Mouse (Mus musculus): ENCODE data around the gene Prrt1. TPM values are rescaled to one million over a fixed set of nuclear protein-coding genes. Genes with fewer than 3 reads are reported as not detected.
A peak's percentile ranks its signal among the peaks of the same experiment; 100 is the strongest.

Gene Prrt1
- polyA plus RNA-seq, 1 experiment from 2014 or later = 0.11 TPM

DNA sequence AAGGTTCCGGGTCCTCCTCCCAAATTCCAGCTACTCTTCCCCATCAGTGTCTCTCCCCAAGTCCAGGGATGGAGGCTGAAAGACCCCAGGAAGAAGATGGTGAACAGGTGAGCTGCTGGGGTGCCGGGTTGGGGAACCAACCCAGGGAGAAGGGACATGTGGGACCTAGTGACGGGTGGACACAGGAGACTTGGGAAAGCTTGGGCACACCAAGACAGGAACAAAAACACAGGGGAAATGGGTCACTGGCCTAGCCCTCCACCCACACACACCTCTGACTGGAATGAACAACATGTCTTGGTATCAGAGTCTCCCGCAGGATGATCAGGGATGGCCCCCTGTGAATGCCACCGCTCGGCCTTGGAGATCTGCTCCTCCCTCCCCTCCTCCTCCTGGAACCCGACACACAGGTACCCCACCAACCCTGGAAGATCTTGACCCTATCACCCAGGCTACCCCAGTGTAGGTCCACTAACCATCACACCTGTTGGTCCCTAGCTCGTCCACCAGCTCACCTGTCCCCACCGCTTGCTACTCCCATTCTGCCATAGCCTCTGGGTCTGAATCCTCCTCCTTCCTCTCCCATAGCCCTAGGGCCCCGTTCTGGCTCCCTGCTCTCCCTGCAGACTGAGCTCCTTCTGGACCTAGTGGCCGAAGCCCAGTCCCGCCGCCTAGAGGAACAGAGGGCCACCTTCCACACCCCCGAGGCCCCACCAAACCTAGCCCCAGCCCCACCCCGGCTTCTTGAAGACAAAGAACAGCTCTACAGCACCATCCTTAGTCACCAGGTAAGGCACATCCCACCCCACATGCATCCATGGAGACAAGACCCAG lies 39.0 kb upstream of the Prrt1 start:
- H3K4me3 ChIP-seq = peak overlapping the region; percentile 97
- WGBS = 61% methylated on average over 15 of the region's 15 CpGs
- H3K27ac ChIP-seq = peak overlapping the region; percentile 100
- peaks cover 84% of the 10 kb centered on the region for H3K4me1 ChIP-seq
- H3K9me3 ChIP-seq = no peaks in the 10 kb centered on the region
- DNase-seq (ENCODE audit: low spot score) = no peak
- peaks cover 15% of the 10 kb centered on the region for H3K36me3 ChIP-seq
- H3K27me3 ChIP-seq (ENCODE audit: insufficient read depth, poor library complexity, severe bottlenecking) = no peaks in the 10 kb centered on the region

- Histone ChIP-seq H3K27me3 (ENCODE audit: insufficient read depth, poor library complexity, severe bottlenecking) (no peaks in the 10 kb centered on the region), H3K4me3 (peak within 1 kb of the TSS; percentile 97), H3K36me3 (peaks cover 24% of the 10 kb centered on the region), H3K4me1 (peaks cover 86% of the 10 kb centered on the region), H3K27ac (peak within 1 kb of the TSS; percentile 100), H3K9me3 (no peaks in the 10 kb centered on the region)
- no peak for DNase-seq (ENCODE audit: low spot score)
- WGBS = 4% methylated on average over 21 of the region's 21 CpGs
Measured at GRCm38 (mm10) chr17:34591029-34591993, 38.0 kb upstream of the Prrt1 start, which contains the start of gene Pbx2. Gene Pbx2 (plus strand): TSS chr17:34591266.

GRCm38 (mm10) chr17:34591994-34592375 lies 37.3 kb upstream of the Prrt1 start:
- Histone ChIP-seq H3K27me3 (ENCODE audit: insufficient read depth, poor library complexity, severe bottlenecking) (no peaks in the 10 kb centered on the region), H3K36me3 (peaks cover 24% of the 10 kb centered on the region), H3K4me1 (peaks cover 84% of the 10 kb centered on the region), H3K27ac (peak overlapping the region; percentile 100), H3K9me3 (no peaks in the 10 kb centered on the region), H3K4me3 (peak overlapping the region; percentile 97)
- DNase-seq (ENCODE audit: low spot score) = peak; percentile 97
- WGBS = under 1% methylated on average over 33 of the region's 35 CpGs

DNA sequence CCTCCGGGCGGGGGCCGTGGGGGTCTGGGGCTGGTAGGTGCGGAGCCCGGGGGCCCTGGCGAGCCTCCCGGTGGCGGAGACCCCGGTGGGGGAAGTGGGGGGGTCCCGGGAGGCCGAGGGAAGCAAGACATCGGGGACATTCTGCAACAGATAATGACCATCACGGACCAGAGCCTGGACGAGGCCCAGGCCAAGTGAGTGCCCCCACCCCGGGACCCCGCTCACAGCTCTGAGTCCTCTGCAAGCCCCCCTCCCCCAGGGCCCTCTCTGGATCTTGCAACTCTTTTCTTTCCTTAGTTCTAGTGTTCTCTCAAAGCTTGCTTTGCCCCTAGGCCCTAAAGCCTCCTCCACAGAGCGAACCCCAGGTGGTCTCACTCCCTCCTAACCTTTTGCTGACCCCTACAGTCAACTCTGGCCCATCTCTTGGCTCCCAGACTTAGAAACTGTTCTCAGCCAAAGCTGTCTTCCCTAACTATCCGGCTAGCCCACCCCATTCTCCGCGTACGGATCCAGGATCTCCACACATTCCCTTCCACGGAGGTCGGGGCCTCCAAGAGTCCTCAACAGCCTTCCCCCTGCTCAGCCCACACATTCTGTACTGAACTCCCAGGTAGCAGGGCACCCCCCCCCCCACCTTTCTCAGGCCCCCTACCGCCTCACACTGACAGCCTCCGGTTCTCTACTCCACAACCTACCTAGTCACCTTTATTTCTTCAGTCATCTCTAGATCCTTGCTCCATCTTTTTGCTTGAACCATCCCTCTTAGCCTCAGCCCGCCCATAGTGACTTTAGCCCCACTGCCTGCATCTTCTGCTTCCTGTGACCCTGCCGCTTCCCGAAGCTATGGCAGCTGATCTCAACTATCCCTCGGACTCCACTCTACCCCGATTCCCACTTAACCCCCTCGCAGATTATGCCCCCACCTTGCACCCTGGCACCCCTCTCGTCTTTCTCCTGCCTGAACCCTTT lies 36.5 kb upstream of the Prrt1 start:
- WGBS = 2% methylated on average over 32 of the region's 32 CpGs
- peak overlapping the region; percentile 97 for H3K4me3 ChIP-seq

DNA sequence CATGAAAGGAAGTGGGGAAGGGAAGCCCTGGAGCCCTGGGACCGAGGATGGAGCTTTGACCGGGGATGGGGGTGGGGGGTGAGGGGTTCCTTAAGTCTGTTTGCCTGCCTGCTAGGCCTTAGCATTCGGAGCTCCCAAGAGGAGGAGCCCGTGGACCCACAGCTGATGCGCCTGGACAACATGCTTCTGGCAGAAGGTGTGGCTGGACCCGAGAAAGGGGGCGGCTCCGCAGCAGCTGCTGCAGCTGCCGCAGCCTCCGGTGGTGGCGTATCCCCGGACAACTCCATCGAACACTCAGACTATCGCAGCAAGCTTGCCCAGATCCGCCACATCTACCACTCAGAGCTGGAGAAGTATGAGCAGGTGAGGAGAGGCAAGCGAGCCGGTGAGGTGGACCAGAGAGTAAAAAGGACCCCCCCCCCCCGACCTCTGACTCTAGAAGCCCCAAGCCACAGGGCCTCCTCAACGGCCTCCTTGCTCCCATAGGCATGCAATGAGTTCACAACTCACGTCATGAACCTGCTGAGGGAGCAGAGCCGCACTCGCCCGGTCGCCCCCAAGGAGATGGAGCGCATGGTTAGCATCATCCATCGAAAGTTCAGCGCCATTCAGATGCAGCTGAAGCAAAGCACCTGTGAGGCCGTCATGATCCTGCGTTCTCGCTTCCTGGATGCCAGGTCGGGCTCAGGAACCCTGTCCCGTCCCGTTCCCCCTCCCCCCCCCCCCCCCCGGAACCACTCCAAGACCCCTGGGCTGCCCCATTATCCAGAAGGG lies 35.4 kb upstream of the Prrt1 start:
- H3K27ac ChIP-seq = peak overlapping the region; percentile 100; the same call in 1 of the 2 replicates
- DNase-seq (ENCODE audit: low spot score) = no peak
- H3K4me3 ChIP-seq = peak overlapping the region; percentile 97
- WGBS = 62% methylated on average over 34 of the region's 34 CpGs
- H3K4me1 ChIP-seq = peaks cover 83% of the 10 kb centered on the region
- H3K9me3 ChIP-seq = no peaks in the 10 kb centered on the region
- no peaks in the 10 kb centered on the region for H3K27me3 ChIP-seq (ENCODE audit: insufficient read depth, poor library complexity, severe bottlenecking)
- H3K36me3 ChIP-seq = peaks cover 24% of the 10 kb centered on the region

More for the DNA sequence above, 36.5 kb upstream of the Prrt1 start:
- Histone ChIP-seq H3K27ac (peak overlapping the region; percentile 100), H3K36me3 (peaks cover 24% of the 10 kb centered on the region), H3K4me1 (peaks cover 82% of the 10 kb centered on the region), H3K9me3 (no peaks in the 10 kb centered on the region), H3K27me3 (ENCODE audit: insufficient read depth, poor library complexity, severe bottlenecking) (no peaks in the 10 kb centered on the region)
- no peak for DNase-seq (ENCODE audit: low spot score)

- 76% methylated on average over 8 of the region's 8 CpGs for WGBS
- peaks cover 38% of the 10 kb centered on the region for H3K36me3 ChIP-seq
- peaks cover 76% of the 10 kb centered on the region for H3K4me1 ChIP-seq
- H3K4me3 ChIP-seq = no peak overlapping the region
- DNase-seq (ENCODE audit: low spot score) = no peak
- no peaks in the 10 kb centered on the region for H3K9me3 ChIP-seq
- no peak overlapping the region for H3K27ac ChIP-seq
- no peaks in the 10 kb centered on the region for H3K27me3 ChIP-seq (ENCODE audit: insufficient read depth, poor library complexity, severe bottlenecking)
Measured at GRCm38 (mm10) chr17:34596098-34596497, 33.2 kb upstream of the Prrt1 start.

GRCm38 (mm10) chr17:34597566-34598095 lies 31.7 kb upstream of the Prrt1 start, which contains the start of gene Ager:
Gene Ager (plus strand): TSS chr17:34597862.
- WGBS = 14% methylated on average over 6 of the region's 6 CpGs
- no peaks in the 10 kb centered on the region for H3K9me3 ChIP-seq
- no peak for DNase-seq (ENCODE audit: low spot score)
- peaks cover 78% of the 10 kb centered on the region for H3K4me1 ChIP-seq
- no peaks in the 10 kb centered on the region for H3K27me3 ChIP-seq (ENCODE audit: insufficient read depth, poor library complexity, severe bottlenecking)
- peaks cover 45% of the 10 kb centered on the region for H3K36me3 ChIP-seq
- H3K27ac ChIP-seq = peak within 1 kb of the TSS; percentile 72
- peak within 1 kb of the TSS; percentile 9; the same call in 1 of the 2 replicates for H3K4me3 ChIP-seq

- H3K4me1 ChIP-seq = peaks cover 66% of the 10 kb centered on the region
- no peaks in the 10 kb centered on the region for H3K9me3 ChIP-seq
- H3K36me3 ChIP-seq = peaks cover 35% of the 10 kb centered on the region
- 79% methylated on average over 9 of the region's 9 CpGs for WGBS
- H3K27ac ChIP-seq = no peak overlapping the region
- H3K27me3 ChIP-seq (ENCODE audit: insufficient read depth, poor library complexity, severe bottlenecking) = no peaks in the 10 kb centered on the region
- no peak overlapping the region for H3K4me3 ChIP-seq
- no peak for DNase-seq (ENCODE audit: low spot score)
Measured at GRCm38 (mm10) chr17:34599891-34600290, 29.4 kb upstream of the Prrt1 start.

GRCm38 (mm10) chr17:34601796-34602195 lies 27.5 kb upstream of the Prrt1 start:
- H3K27me3 ChIP-seq (ENCODE audit: insufficient read depth, poor library complexity, severe bottlenecking) = no peaks in the 10 kb centered on the region
- H3K9me3 ChIP-seq = no peaks in the 10 kb centered on the region
- no peak overlapping the region for H3K27ac ChIP-seq
- H3K4me1 ChIP-seq = peaks cover 62% of the 10 kb centered on the region
- H3K4me3 ChIP-seq = no peak overlapping the region
- 83% methylated on average over 12 of the region's 12 CpGs for WGBS
- H3K36me3 ChIP-seq = peaks cover 21% of the 10 kb centered on the region
- no peak for DNase-seq (ENCODE audit: low spot score)

GRCm38 (mm10) chr17:34603375-34604060 lies 25.8 kb upstream of the Prrt1 start, which contains the start of gene Rnf5:
Gene Rnf5 (minus strand): TSS chr17:34603690.
- peak within 1 kb of the TSS; percentile 85 for H3K4me3 ChIP-seq
- no peaks in the 10 kb centered on the region for H3K9me3 ChIP-seq
- no peaks in the 10 kb centered on the region for H3K27me3 ChIP-seq (ENCODE audit: insufficient read depth, poor library complexity, severe bottlenecking)
- peak; percentile 100 for DNase-seq (ENCODE audit: low spot score)
- H3K27ac ChIP-seq = peak within 1 kb of the TSS; percentile 96
- WGBS = under 1% methylated on average over 30 of the region's 30 CpGs
- H3K4me1 ChIP-seq = peaks cover 63% of the 10 kb centered on the region
- H3K36me3 ChIP-seq = peaks cover 25% of the 10 kb centered on the region

- no peak for DNase-seq (ENCODE audit: low spot score)
- Histone ChIP-seq H3K9me3 (no peaks in the 10 kb centered on the region), H3K27ac (peak within 1 kb of the TSS; percentile 96), H3K36me3 (peaks cover 25% of the 10 kb centered on the region), H3K4me3 (peak within 1 kb of the TSS; percentile 85), H3K27me3 (ENCODE audit: insufficient read depth, poor library complexity, severe bottlenecking) (no peaks in the 10 kb centered on the region), H3K4me1 (peaks cover 62% of the 10 kb centered on the region)
- 0% methylated on average over 35 of the region's 35 CpGs for WGBS
Measured at GRCm38 (mm10) chr17:34604061-34604508, 25.2 kb upstream of the Prrt1 start, which contains the start of gene Agpat1. Gene Agpat1 (plus strand): TSS chr17:34604262.

Data from heart, embryonic 10.5 days (tissue).